Mouse (Mus musculus) adrenal gland (tissue): ENCODE data around the gene Tmem178.
"Not testable (repeated sequence)": the region's sequence is repeated elsewhere in the genome, so short reads cannot be mapped to it uniquely, and the experiment has no call there.

Source experiments
- intact Hi-C: fragments of 180-260 bp; cut with DNase I; formaldehyde crosslinking; loops from one replicate; pipeline ENCODE4 v1.15.1; 2025

Gene Tmem178

DNA sequence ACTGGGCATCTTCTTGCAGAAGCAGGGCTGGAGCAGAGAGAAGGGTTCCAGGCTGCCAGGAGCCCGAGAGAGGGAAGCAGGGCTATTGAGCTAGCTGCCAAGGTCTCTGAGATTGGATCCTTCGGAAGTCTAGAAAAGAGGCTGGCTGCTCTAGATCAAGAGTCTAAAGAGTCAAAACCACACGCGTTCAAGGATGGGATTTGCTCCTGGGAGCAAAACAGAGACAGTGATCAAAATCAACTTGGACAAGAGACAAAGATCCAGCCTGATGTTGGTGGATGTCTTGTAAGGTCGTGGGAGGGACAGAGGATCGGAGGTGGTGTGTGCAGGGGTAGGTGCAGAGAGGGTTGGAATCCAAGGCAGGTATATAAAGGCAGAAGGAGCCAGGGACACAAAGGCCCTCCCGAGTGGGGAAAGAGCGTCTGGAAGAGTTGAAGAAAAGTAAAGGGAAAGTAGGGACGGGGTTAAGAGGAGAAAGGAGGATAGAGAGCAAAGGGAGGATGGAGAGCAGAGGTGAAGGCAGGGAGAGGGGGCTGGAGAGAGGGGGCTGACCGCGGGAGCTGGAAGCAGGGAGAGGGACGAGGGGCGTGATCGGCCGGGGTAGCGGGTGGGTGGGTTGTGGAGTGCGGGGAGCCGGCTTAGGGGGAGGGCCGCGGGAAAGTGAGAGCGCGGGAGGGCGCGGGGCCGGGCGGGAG lies 450 bp upstream of the Tmem178 start:
- intact Hi-C loops: no loop called here

DNA sequence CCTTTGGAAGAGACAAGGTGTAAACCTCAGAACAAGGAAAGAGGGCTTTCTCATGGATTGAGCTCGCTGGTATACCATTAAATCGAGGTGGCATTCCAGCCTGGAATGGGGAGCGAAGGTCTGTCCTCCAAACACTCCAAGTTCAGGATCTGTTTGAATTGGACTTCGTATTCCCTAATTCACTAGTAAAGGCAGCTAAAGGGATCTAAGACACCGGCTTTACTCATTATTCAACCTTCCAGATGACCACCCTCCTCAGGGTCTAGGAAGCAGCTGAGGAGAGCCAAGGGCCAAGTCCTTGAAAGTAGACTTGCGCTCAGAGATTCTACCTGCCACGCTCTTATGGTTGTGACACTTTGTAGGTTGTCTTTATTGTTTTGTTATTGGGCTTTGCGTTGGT lies 1.1 kb downstream of the Tmem178 start:
- intact Hi-C loops: not testable (repeated sequence)

DNA sequence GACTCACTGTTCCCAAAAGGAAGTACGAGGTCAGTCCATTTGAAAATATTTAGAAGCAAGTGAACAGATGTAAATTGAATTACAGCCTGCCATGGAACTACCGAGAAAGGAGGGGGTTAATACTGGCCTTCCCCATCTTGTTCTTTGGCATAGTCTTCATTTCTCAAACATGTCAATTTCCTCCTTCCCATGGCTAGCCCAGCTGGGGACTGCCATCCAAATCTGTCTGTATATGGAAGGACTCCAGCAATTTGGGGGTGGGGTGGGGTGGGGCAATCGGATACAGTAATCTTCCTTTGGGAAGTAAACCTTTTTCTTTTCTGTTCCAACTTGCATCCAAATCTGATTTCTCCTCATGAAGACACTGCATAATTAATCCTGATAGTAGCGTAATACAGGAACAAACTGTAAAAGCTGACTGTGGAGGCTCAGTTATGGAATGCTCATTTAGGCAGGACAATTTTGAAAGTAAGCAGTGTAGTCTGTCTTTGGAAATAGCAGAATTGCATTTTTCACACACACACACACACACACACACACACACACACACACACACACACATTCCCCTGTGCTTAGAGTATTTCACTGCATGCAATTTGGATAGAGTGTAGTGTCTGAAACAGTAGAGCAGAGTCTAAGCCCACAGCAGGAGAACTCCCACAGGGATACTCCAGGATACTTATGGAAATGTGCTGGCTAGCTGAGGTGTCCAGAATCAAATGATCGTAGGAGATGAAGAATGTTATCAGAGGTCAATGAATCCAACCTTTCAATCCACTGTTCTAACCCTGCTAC lies 1.9 kb downstream of the Tmem178 start:
- intact Hi-C loops: no loop called here

DNA sequence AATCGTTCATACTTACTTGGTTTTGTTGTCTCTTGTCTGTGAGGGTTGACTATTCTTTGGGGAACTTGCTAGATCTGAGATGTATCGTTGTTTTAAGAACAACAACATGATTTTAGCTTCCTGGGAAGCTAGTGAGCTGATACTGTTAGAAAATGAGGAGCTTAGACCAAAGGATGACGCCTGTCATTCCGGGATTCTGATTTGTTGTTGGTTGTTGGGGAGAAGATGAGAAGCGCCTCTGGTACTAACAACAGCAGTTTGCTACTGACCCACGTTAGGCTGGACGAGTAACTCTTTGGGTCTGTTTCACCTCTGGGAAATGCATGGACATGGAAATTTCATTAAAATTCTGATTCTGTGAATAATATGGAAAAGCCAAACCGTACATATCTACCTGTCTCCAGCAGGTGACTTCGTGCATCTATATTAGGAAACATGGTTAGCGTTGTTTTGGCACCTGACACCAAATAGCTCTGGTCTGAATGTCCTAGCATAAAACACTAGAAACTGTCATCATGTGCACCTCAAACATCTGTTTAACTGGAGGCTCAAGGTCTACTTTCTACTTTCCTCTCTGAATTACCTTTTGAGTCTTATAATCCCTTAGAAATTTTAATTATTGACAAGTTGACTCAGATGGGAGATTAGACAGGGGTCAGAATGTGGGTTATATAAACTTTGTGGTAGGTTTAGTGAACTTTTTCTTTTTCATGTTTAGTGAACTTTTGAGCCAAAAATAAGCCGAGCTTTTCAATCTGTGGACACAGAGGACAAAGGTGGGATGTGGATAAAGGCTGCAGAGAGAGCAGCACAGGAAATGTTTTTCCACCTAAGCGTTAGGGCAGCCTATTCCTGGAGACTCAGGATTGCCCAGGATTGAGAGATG lies 2.9 kb downstream of the Tmem178 start:
- intact Hi-C loops: no loop called here

DNA sequence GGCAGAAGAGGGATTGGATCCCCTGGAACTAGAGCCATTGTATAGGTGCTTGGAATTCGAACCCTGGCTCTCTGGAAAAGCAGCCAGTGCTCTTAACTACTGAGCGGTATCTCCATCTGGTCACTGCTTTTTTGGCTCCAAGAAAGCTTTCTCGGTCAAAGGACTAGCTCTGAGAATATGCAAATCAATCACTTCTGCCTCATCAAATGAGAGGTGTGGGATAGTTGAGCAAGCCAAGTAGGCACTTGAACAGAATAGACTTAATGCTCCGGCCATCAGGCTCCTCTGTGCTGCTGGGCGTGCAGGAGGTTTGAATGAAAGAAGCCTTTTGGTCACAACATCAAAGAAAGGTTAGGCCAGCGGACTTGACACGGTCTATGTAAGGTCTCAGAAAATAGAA lies 5.0 kb downstream of the Tmem178 start:
- intact Hi-C loops: no loop called here

DNA sequence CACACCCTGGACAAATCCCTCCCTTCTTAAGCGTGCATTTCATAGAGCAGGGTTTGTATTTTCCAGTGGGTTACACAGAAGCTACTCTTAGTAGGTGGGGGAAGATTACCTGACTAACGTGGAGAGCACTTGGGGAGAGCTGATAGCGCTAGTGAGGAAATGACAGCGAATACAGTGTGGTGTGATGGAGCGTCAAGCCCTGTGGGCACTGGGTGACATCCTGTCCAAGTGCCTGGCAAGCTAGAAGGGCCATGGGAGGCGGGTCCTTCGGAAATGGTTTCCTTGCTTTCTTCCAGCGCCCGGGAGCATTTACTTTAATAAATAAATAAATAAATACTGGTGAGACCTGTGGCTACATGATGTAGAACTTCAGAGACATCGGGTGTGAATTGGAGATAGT lies 5.5 kb downstream of the Tmem178 start:
- intact Hi-C loops: no loop called here

DNA sequence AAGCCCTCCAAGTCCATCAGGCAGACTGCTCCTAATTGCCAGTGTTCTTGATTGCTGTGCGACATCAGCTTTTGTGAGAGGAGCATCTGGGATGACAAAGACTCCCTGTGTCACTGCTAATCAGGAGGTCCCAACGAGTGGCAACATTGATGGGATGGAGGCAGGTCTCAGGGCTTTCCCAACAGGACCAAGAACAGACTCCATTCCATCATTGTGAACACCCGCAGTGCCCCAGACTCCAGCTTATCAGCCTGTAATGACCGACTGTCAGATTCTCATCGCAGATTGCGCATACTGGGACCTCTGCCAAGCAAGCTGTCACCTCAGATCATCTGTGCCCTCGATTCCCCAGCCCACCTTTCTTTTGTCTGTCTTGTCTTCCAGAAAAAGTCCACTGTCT lies 7.9 kb downstream of the Tmem178 start:
- intact Hi-C loops: no loop called here

DNA sequence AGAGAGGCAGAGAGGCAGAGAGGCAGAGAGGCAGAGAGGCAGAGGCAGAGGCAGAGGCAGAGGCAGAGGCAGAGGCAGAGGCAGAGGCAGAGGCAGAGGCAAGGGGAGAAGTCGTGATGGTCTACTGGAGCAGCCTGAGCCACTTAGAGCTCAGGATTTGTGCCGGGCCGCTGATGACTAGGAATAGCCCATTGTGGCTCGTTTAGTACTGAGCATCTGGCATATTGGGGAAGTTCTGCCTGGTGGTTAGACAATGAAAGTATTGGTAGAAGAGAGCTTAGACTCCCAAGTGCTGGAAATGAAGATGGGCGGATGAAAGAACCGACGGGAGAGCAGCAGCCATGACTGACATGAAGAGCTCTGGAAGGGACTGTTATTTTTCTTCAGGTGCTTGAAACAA lies 11.0 kb downstream of the Tmem178 start:
- intact Hi-C loops: no loop called here

DNA sequence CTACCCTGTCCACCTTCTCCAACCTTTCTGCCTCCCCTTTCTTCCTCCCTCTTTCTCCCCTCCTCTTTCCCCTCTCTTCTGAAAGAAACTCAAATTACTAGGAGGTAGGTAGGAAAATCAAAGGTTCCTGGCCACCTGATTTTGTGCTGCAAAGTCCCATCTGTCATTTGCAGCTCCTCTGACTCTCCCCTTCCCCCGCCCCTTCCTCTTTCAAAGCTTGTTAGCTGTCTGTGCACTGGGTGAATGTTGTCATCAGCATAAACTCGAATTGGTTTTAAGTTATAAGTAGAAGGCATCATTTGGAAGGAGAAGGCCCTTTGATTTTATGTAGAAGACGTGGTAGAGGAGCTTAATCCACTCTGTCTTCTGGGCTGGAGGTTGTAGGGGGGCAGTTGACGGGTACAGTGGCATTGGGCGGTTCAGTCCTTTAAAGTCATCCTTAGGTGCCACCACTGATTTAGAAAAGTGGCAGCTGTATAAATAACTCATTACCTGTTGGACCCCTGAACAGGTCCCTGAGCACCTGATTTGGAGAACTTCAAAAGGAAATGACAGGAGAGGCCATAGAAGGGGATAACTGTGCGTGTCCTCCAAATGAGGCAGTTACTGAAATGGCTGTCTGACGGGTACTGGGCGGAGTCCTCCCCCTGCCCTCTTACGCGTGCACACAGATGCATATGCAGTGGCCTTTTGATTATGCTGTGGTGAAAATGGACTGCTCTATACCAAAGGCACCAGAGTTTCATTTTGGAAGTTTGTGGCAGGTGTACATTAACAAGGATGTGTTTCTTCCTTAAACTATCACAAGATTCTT lies 11.8 kb downstream of the Tmem178 start:
- intact Hi-C loops: no loop called here

DNA sequence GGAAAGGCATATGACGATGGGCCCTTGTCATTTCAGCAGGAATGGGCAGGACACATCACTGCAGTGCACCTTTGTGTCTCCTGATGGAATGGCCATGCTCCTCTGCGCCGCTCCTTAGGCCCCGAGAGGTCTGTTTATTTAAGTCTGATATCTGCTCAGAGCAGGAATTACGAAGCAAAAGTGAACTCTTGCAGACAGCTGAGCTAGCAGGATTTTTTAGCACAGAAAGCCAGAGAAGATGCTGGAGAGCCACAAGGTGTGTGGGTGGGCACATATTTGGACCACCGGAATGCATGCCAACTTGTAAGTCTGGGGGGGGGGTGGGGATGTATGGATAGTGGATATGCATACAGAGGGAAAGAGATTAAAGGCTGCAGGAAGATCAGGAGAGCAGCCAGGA lies 13.9 kb downstream of the Tmem178 start:
- intact Hi-C loops: no loop called here

DNA sequence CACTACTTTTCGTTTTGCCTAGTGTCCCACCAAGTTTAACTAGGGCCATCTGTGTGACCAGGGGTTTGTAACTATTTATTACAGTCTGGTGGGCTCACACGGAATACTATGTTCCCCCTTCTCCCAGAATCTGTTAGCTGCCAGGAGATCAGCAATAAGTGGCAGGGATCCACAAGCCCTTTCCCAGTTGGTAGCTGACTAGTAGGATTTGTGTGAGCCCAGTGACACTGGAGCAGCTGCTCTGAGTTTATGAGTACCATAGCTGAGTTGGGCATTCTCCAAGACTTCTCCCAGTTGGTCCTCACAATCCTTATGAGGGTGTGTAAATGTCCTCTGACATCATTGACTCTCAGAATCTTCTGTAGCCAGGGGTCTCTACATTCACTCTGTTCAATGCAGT lies 15.4 kb downstream of the Tmem178 start:
- intact Hi-C loops: no loop called here

DNA sequence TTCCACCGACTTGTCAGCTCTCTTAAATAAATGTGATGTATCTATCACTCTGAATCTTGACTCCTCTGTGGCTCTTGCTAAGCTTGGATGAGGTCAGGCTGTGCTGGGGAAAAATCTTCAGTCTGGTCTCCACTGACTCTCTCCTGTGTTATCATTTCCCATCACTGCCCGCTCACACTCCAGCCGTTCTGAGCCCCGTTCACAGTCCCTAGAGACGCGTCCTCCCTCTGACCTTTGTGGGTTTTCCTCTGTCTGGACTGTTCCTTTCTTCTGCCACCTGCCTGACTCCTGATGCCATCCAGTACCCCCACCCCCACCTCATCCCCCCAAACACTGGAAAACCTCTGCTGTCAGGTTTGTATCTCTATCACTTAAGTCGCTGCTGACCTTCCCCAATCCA lies 23.0 kb downstream of the Tmem178 start:
- intact Hi-C loops: no loop called here

DNA sequence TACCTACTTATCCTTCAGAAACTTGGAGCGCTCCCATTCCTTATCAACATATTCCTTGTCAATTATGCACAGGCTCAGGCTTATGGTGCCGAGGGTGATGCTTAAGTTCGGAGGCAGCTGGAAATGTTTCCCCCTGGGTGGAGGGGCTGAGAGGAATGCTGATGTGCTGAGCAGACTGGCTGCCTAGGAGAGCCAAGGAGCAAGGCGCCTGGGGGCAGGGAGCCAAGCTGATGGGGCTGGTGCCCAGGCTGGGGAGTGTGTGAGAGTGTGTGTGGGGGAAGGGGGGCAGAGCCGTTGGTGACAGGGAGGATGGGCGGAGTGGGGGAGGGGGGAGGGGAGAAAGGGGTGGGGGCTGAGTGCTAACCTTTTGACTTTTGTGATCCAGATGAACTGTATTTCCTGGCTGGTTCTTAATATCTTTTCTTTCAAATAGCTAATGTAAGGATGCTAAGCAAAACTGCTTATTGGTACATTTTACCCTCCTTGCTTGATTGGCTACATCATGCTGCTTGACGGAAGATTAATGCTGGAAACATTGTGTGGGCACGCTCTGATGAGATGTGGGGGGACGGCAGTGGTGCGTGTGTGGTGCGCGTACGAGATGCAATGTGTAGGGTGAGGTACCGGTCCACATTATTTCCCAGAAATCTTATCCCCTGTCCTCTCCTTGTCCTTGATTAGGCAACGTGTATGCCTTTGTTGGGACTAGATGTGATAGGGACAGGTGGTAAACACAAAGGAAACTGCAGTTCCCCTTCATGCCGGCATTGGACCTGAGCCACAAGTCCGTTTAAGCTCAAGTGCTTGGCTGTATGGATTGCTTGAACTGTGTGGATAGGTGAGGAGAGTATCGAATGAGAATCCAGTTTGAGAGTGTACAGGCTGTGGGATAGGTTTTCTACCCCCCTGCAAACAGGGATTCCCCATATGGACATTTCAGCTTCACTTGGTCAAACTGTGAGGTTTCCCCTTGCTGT lies 25.5 kb downstream of the Tmem178 start:
- intact Hi-C loops: no loop called here

DNA sequence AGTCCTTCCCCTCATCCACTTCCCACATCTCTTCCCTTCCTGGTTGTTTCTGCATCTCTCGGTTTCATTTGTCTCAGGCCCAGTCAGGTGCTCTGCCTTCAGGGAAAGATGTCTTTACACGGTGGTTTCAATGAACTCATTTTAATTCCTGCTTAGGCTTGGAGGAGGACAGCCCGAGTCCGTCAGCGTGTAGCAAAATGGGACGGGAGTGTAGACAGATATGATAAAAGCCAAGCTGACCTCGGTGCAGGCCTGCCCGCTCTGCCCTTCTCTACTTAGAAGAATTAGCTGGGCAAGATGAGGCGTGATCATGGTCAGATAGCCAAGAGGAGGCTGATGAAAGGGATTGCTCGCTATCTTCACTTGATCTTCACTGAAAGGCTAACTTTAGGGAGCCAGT lies 26.3 kb downstream of the Tmem178 start:
- intact Hi-C loops: no loop called here

DNA sequence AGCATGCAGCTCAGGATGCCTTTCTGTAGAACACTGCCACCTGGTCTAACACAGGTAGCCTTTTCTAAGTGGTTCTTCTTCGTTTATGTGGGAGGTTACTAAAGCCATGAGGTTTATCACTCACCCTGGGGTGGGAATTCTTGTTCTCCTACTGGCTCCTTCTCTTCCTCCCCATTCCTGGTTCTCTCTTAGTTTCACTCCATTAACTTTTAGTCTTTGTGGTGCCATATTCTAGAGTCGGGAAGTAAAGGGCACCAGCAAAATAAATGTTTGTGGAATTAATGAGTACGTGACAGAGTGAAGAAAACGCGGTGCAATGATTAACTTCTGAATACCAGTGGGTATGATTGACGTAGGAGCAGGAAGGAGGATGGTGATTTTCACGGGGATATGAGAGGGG lies 28.5 kb downstream of the Tmem178 start:
- intact Hi-C loops: no loop called here

DNA sequence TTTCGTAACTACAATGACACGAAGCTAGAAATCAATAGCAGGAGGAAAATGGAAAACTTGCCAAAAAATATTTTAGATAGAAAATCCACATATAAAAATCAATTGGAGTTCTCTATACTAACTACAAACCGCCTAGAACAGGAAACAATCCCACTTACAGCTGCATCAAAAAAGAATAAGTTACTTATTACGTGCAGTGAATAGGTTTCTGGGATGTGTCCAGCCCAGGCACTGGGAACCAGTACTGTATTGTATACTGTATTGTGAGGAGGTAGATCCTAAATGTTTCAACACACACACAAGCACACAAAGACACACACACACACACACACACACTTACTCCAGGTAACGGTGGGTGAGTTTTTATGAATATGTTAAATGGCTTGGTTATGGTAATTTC lies 32.8 kb downstream of the Tmem178 start:
- intact Hi-C loops: no loop called here

DNA sequence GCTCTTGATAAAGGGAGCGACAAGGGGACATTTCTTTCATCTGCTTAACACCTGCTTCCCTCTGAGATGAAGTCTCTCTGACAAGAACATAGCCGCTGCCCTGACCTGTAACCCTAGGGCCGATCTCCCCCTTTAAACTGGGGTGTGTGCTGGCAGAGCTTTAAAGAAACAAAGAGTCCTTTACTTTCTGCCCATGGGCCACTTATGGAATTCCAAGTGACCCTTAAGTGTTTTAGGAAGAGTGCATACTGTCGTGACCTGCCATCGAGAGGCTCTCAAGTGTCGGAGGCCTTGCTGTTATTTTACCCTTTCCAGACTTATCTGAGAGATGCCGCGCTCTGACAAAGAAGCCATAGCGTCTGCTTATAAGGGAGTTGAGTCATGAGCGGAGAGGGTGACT lies 35.7 kb downstream of the Tmem178 start:
- intact Hi-C loops: loop anchor here (5.0 to 10.0 kb wide), 3 partner anchors 148 to 358 kb away; no protein-coding TSS in a partner anchor

DNA sequence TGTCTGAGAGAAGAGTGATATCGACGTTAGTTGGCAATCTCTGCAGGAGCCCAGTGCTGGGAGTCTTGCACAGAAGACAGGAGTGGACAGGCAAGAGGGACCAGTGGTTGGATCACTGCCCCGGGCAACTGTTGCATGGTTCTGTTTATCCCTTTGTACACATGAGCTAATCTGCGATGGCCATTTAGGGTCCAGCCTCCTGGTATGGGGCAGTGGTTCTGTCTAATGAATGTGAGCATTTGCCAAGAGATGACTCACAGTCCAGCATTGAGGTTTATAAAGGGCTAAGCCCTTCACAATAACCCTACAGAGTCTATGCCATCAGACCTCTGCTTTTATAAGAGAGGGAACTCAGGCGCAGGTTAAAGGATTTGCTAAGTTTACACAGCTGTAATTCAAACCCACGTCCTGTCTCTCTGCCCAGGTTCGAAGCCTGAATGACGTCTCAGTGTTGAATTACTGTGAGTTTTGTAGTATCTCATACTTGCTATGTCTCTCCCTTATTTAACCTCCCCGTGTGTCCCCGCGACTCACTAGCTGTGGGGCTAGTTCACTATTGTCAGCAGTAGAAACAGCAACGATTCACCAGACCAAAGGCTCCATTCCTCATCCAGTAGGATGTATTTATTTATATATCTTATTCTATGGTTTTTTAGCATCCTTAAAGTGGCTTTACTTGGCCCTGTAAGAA lies 37.4 kb downstream of the Tmem178 start:
- intact Hi-C loops: loop anchor here (2.0 to 10.0 kb wide), 4 partner anchors 105 to 360 kb away; no protein-coding TSS in a partner anchor

DNA sequence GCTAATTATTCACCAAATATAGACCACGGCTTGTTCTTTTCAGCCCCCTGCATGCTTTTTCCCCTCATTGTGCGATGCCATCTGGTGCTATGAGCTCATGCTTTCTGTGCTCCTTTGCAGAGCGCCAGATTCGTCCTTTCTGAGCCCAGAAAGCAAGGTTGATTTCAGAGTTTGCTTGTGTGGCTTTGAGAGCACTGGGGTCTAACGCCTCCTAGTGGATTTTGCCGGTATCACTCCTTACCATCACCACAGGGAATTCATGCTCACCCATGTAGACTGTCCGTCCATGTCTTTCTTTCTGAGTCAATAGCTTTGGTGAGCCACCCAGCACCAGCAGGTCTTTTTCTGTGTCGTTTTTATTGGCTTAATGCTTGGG lies 38.0 kb downstream of the Tmem178 start:
- intact Hi-C loops: loop anchor here (2.0 to 10.0 kb wide), 4 partner anchors 106 to 360 kb away; no protein-coding TSS in a partner anchor
